Mouse (Mus musculus) frontal cortex, adult (tissue): Measurements from ENCODE around the gene Rps28.

ENCODE experiments used
- ATAC-seq: cut with Nextera tagmentation; 2 replicates; pipeline ENCODE4 v1.9.2; 2017; ENCODE audit warnings: mild to moderate bottlenecking, moderate library complexity, mixed read lengths; ENCODE audit not compliant: low TSS enrichment

Rps28 gene

DNA sequence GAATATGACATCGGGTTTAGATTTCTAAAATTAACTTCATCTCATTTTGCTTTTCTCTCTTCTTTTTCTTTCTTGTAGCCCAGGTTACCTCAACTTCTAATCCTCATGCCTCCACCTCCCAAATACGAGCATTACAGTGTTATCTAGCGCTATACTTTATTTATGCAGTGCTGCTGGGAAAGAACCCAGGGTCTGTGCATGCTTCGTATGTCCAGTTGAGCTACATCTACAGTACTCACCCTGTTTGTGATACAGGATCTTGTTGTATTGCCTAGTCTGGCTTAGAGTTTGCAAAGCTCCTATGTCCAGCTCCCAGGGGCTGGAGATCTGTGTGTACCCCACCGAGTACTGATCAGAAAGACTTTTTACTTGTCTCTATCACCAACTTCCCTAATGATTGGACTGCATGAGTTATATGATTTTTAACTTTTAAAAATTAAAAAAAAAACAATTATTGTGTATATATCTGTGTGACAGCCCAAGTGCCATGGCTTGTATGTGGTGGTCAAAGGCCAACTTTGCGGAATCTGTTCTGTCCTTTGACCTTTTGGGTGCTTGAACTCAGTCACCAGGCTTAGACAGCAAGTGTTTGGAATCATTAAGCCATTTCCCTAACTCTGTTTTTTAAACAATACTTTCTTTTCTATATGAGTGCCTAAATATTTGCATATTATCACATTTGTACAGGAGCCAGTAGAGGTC is 50.3 kb downstream of the Rps28 start:
- no peak for ATAC-seq

DNA sequence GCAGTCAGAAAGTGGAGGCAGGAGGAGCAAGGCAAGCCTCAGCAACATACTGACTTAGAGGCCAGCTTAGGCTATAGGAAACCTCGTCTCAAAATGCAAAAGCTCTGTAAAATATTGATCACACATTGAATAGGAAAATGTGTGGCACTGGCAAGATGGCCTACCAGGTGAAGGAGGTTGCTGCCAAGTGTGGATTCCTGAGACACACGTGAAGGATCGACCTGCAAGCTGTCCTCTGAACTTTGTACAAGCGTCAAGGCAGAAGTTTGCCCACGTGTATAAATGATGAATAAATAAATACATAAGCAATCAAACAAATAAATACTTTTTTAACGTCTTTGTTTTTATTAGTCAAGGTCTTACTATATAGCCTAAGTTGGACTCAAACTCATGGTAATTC is 50.9 kb downstream of the Rps28 start:
- no peak for ATAC-seq

DNA sequence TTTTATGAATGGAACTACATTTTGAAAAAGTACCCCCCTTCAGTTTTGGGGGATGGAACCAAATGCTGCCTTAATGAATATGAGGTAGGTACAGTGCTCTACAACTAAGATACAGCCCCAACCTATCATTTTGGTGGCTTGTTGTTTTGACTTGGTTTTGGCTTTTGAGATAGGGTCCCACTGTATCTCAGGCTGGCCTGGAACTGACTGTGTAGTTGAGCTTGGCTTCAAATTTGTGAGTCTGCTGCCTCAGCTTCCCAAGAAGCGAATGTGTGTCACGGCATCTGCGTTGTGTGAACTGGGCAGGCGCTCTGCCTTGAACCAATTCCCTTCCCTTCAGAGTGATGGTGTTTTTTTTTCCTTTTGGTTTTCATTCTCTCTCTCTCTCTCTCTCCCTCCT is 52.7 kb downstream of the Rps28 start:
- no peak for ATAC-seq
